Mouse (Mus musculus) spleen, postnatal 36 days (tissue): Measurements from ENCODE around the gene Flnb.
A peak's percentile ranks its signal among the peaks of the same experiment; 100 is the strongest.

Experiments
- DNase-seq, 2 experiments: peaks; one replicate each; pipeline ENCODE4 v3.0.0; 2022; ENCODE audit warnings: low spot score in 2 of 2, mixed read lengths in 1 of 2

Gene Flnb

GRCm38 (mm10) chr14:7992158-7992557, 174.4 kb downstream of the Flnb start:
- DNase-seq = no peak

GRCm38 (mm10) chr14:7994271-7994767, 176.6 kb downstream of the Flnb start, which contains the start of gene Dnase1l3:
Gene Dnase1l3 (minus strand): TSS chr14:7994573.
- DNase-seq = peak; percentile 61 to 71

DNA sequence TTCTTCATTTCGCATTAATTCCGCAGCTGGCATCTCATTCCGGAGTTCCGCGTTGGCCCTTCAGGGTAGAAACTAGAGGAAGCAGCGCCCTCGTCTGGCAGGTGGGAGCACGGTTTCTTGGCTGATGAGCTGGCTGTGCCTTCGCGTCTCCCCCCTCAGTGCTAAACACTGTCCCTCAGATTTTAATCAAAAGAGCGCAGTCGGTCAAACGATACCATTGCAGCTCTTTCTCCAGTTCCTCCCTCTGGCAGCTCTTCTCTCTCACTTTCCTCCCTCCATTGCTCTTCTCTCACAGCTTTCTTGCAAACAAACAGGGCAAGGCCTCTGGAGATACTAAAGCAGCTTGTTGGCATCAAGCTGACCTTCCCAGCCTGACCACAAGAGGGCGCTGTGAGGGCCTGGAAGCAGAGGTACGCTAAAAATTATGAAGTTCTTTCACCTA, 179.5 kb downstream of the Flnb start:
- DNase-seq = peak; percentile 85

DNA sequence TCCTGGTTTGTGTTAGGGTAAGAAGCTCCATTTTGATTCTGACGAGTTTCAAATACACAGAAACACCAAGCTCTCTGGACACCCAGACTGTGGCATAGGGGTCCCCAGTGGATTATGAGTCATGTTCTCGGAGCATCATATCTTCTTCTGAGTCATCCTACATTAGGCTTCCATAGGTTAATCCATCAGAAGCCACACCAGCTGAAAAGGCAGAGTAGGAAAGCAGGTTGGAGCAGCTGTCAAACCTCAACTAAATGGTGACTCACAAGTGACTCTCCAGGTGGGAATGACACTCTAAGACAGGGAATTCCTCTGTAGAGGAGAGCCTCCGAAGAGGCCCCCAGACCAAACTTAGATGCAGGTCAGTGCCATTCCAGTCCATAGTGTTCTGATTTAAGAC, 181.3 kb downstream of the Flnb start:
- no peak for DNase-seq

DNA sequence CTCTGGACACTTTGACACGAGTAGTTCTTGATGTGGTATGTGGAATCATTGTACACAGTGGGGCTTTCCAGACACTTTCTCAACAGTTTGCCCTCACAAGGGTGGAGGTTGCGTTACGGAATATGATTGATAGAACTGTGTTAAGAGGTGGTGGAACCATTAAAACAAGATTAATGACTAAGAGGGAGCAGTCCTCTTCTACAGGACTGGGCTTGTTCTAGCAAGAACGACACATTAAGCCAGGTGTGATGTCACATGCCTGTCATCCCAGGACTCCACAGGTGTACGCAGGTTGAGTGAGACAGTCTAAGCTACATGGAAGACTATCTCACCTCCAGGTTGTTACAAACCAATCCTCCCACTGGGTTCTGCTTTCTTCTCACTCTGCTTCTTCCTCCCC, 181.7 kb downstream of the Flnb start:
- no peak for DNase-seq

- no peak for DNase-seq
Measured at GRCm38 (mm10) chr14:8000247-8000646, 182.5 kb downstream of the Flnb start.
